Mouse (Mus musculus) small intestine, adult 2 months (tissue): ENCODE measurements around the gene Flnb.

Experiments
- CTCF ChIP-seq: fragments of 200-500 bp; IDR thresholded peaks from 2 replicates; pipeline ENCODE4 v1.5.1; 2012; ENCODE audit warnings: low read depth, mild to moderate bottlenecking, control low read depth, inconsistent platforms, low read length, moderate library complexity, mixed read lengths; ENCODE audit not compliant: insufficient replicate concordance, insufficient read length; ENCODE audit errors: extremely low read depth
- POLR2A ChIP-seq: fragments of 200-500 bp; IDR thresholded peaks from 2 replicates; pipeline ENCODE4 v1.6.1; 2012; ENCODE audit warnings: low read depth, mild to moderate bottlenecking, control low read depth, inconsistent platforms, low read length, moderate library complexity

- TF ChIP-seq POLR2A (no peak), CTCF (no peak)
Observed at GRCm38 (mm10) chr14:7789266-7790030, 28.3 kb upstream of the Flnb start.
